Mouse (Mus musculus): Measurements from ENCODE around the gene Tbc1d19. TPM values are rescaled to one million over a fixed set of nuclear protein-coding genes. Genes with fewer than 3 reads are reported as not detected.

Tbc1d19 gene
- 22.3 and 30.3 TPM in 2 replicates for polyA plus RNA-seq (2012; ENCODE audit: insufficient read depth, insufficient read length, missing spikeins)

GRCm38 (mm10) chr5:53809115-53809991 lies at the start of gene Tbc1d19:
Tbc1d19 (plus strand) TSS chr5:53809606.
- H3K27ac ChIP-seq (ENCODE audit: insufficient read depth, low read depth, low read length), result no peak within 1 kb of the TSS
- H3K4me1 ChIP-seq (ENCODE audit: control insufficient read depth, insufficient read depth, low read length), result no peaks in the 10 kb centered on the region
- peak within 1 kb of the TSS; percentile 92 for H3K4me3 ChIP-seq (ENCODE audit: insufficient read depth, low read length)
- TF ChIP-seq POLR2A (IDR thresholded peaks at IDR 0.05; ENCODE audit: borderline replicate concordance, low read depth, low read length) (no peak), CTCF (IDR thresholded peaks at IDR 0.05; ENCODE audit: low read depth, low read length) (no peak)

GRCm38 (mm10) chr5:53759912-53760311 lies 49.5 kb upstream of the Tbc1d19 start:
- H3K4me3 ChIP-seq (ENCODE audit: insufficient read depth, low read length), result no peak overlapping the region
- H3K27ac ChIP-seq (ENCODE audit: insufficient read depth, low read depth, low read length), result no peak overlapping the region
- H3K4me1 ChIP-seq (ENCODE audit: control insufficient read depth, insufficient read depth, low read length), result no peaks in the 10 kb centered on the region
- TF ChIP-seq POLR2A (IDR thresholded peaks at IDR 0.05; ENCODE audit: borderline replicate concordance, low read depth, low read length) (no peak), CTCF (IDR thresholded peaks at IDR 0.05; ENCODE audit: low read depth, low read length) (no peak)

- TF ChIP-seq CTCF (IDR thresholded peaks at IDR 0.05; ENCODE audit: low read depth, low read length) (no peak), POLR2A (IDR thresholded peaks at IDR 0.05; ENCODE audit: borderline replicate concordance, low read depth, low read length) (no peak)
- no peaks in the 10 kb centered on the region for H3K4me1 ChIP-seq (ENCODE audit: control insufficient read depth, insufficient read depth, low read length)
Observed at GRCm38 (mm10) chr5:53760914-53761313, 48.5 kb upstream of the Tbc1d19 start.

GRCm38 (mm10) chr5:53761346-53761745 lies 48.1 kb upstream of the Tbc1d19 start:
- Histone ChIP-seq H3K4me3 (ENCODE audit: insufficient read depth, low read length) (no peak overlapping the region), H3K4me1 (ENCODE audit: control insufficient read depth, insufficient read depth, low read length) (no peaks in the 10 kb centered on the region), H3K27ac (ENCODE audit: insufficient read depth, low read depth, low read length) (no peak overlapping the region)
- TF ChIP-seq POLR2A (IDR thresholded peaks at IDR 0.05; ENCODE audit: borderline replicate concordance, low read depth, low read length) (no peak), CTCF (IDR thresholded peaks at IDR 0.05; ENCODE audit: low read depth, low read length) (no peak)

More at GRCm38 (mm10) chr5:53760914-53761313, 48.5 kb upstream of the Tbc1d19 start:
- H3K27ac ChIP-seq (ENCODE audit: insufficient read depth, low read depth, low read length), result no peak overlapping the region
- no peak overlapping the region for H3K4me3 ChIP-seq (ENCODE audit: insufficient read depth, low read length)

GRCm38 (mm10) chr5:53784818-53785520 lies 24.4 kb upstream of the Tbc1d19 start:
- Histone ChIP-seq H3K4me1 (ENCODE audit: control insufficient read depth, insufficient read depth, low read length) (no peaks in the 10 kb centered on the region), H3K27ac (ENCODE audit: insufficient read depth, low read depth, low read length) (no peak overlapping the region), H3K4me3 (ENCODE audit: insufficient read depth, low read length) (no peak overlapping the region)
- no peak for TF ChIP-seq CTCF (IDR thresholded peaks at IDR 0.05; ENCODE audit: low read depth, low read length)
- no peak for TF ChIP-seq POLR2A (IDR thresholded peaks at IDR 0.05; ENCODE audit: borderline replicate concordance, low read depth, low read length)

GRCm38 (mm10) chr5:53801379-53801778 lies 8.0 kb upstream of the Tbc1d19 start:
- H3K4me1 ChIP-seq (ENCODE audit: control insufficient read depth, insufficient read depth, low read length), result no peaks in the 10 kb centered on the region
- no peak overlapping the region for H3K4me3 ChIP-seq (ENCODE audit: insufficient read depth, low read length)
- TF ChIP-seq POLR2A (IDR thresholded peaks at IDR 0.05; ENCODE audit: borderline replicate concordance, low read depth, low read length) (no peak), CTCF (IDR thresholded peaks at IDR 0.05; ENCODE audit: low read depth, low read length) (no peak)
- H3K27ac ChIP-seq (ENCODE audit: insufficient read depth, low read depth, low read length), result no peak overlapping the region

- TF ChIP-seq CTCF (IDR thresholded peaks at IDR 0.05; ENCODE audit: low read depth, low read length) (no peak), POLR2A (IDR thresholded peaks at IDR 0.05; ENCODE audit: borderline replicate concordance, low read depth, low read length) (no peak)
- H3K4me3 ChIP-seq (ENCODE audit: insufficient read depth, low read length), result no peak overlapping the region
Observed at GRCm38 (mm10) chr5:53819711-53820110, 10.3 kb downstream of the Tbc1d19 start.

GRCm38 (mm10) chr5:53825886-53826285 lies 16.5 kb downstream of the Tbc1d19 start:
- Histone ChIP-seq H3K4me3 (ENCODE audit: insufficient read depth, low read length) (no peak overlapping the region), H3K4me1 (ENCODE audit: control insufficient read depth, insufficient read depth, low read length) (peaks cover 5% of the 10 kb centered on the region), H3K27ac (ENCODE audit: insufficient read depth, low read depth, low read length) (no peak overlapping the region)
- TF ChIP-seq POLR2A (IDR thresholded peaks at IDR 0.05; ENCODE audit: borderline replicate concordance, low read depth, low read length), result no peak
- TF ChIP-seq CTCF (IDR thresholded peaks at IDR 0.05; ENCODE audit: low read depth, low read length), result no peak

More at GRCm38 (mm10) chr5:53819711-53820110, 10.3 kb downstream of the Tbc1d19 start:
- H3K4me1 ChIP-seq (ENCODE audit: control insufficient read depth, insufficient read depth, low read length), result no peaks in the 10 kb centered on the region; the same call in 1 of the 2 replicates
- H3K27ac ChIP-seq (ENCODE audit: insufficient read depth, low read depth, low read length), result no peak overlapping the region

- no peaks in the 10 kb centered on the region for H3K4me1 ChIP-seq (ENCODE audit: control insufficient read depth, insufficient read depth, low read length)
- TF ChIP-seq POLR2A (IDR thresholded peaks at IDR 0.05; ENCODE audit: borderline replicate concordance, low read depth, low read length), result no peak
- no peak for TF ChIP-seq CTCF (IDR thresholded peaks at IDR 0.05; ENCODE audit: low read depth, low read length)
- no peak overlapping the region for H3K27ac ChIP-seq (ENCODE audit: insufficient read depth, low read depth, low read length)
- H3K4me3 ChIP-seq (ENCODE audit: insufficient read depth, low read length), result no peak overlapping the region
Observed at GRCm38 (mm10) chr5:53834489-53834888, 25.1 kb downstream of the Tbc1d19 start.

GRCm38 (mm10) chr5:53841256-53841655 lies 31.9 kb downstream of the Tbc1d19 start:
- no peak overlapping the region for H3K4me3 ChIP-seq (ENCODE audit: insufficient read depth, low read length)
- no peak overlapping the region for H3K27ac ChIP-seq (ENCODE audit: insufficient read depth, low read depth, low read length)
- TF ChIP-seq POLR2A (IDR thresholded peaks at IDR 0.05; ENCODE audit: borderline replicate concordance, low read depth, low read length), result no peak
- TF ChIP-seq CTCF (IDR thresholded peaks at IDR 0.05; ENCODE audit: low read depth, low read length), result no peak
- no peaks in the 10 kb centered on the region for H3K4me1 ChIP-seq (ENCODE audit: control insufficient read depth, insufficient read depth, low read length)
